Comparison of ENCODE assay signal across 8 mouse cellular contexts in genomic region chr6:103558894-103559225, GRCm38 (mm10). TPM values are rescaled to one million over a fixed set of nuclear protein-coding genes. Genes with fewer than 3 reads are reported as not detected.
DNase-seq lines count a peak whose midpoint lies in the region; ATAC-seq lines count a peak whose summit lies in the region.
"Had no signal": no experiment of that assay in that cellular context is flagged by ENCODE, and none has a peak within 500 bp of the region (broad histone marks: within the 10 kb centered on the region; RNA-seq: fewer than 3 reads in every experiment).

No protein-coding gene starts in this region.

- intact Hi-C loops in left cerebral cortex, postnatal 14 days (cut with DNase I): no loop called here

- peak overlapping the region; percentile 23 for H3K4me2 ChIP-seq in forebrain, embryonic 15.5 days (replicated peaks)

- DNase-seq in Muller cell, postnatal 12 days (ENCODE audit: inconsistent ontology term): peak; percentile 76
- peak; percentile 3 for DNase-seq in NIH3T3 (ENCODE audit: low read depth)
- DNase-seq in left cerebral cortex, postnatal 14 days (ENCODE audit: low spot score in 2 of 2): peak; percentile 64 to 76
- no peak for DNase-seq in ovary, postnatal 36 days (ENCODE audit: low spot score)

- ATAC-seq in forebrain, embryonic 15.5 days (replicated peaks): peak; percentile 85
- no peak for ATAC-seq in CD4-positive, CD25-positive, alpha-beta regulatory T cell, adult 4 months
- no peak for ATAC-seq in megakaryocyte, adult 5-6 weeks (ENCODE audit: poor library complexity, severe bottlenecking)

- WGBS in forebrain, embryonic 15.5 days: 11% methylated on average over 3 of the region's 3 CpGs

- H3K9ac ChIP-seq in forebrain, embryonic 15.5 days (replicated peaks): no peak overlapping the region

- H3K27me3 ChIP-seq in forebrain, embryonic 15.5 days: no peaks in the 10 kb centered on the region

- H3K4me3 ChIP-seq in forebrain, embryonic 15.5 days: no peak overlapping the region

- peaks cover 29% of the 10 kb centered on the region for H3K4me1 ChIP-seq in forebrain, embryonic 15.5 days

- H3K27ac ChIP-seq in forebrain, embryonic 15.5 days (replicated peaks): peak overlapping the region; percentile 81

- no peaks in the 10 kb centered on the region for H3K36me3 ChIP-seq in forebrain, embryonic 15.5 days

- no peaks in the 10 kb centered on the region for H3K9me3 ChIP-seq in forebrain, embryonic 15.5 days

RNA-seq across cellular contexts. Expression of gene Chl1, which starts 48.5 kb away (rescaled TPM):
- 95.5 and 96.9 TPM in 2 replicates for polyA plus RNA-seq in forebrain, embryonic 15.5 days (2015; fragmentation: Nextera tagmentation; extraction: Ambion mirVana)
- 100 to 1,000 TPM; 164 to 170 TPM for total RNA-seq in left cerebral cortex, postnatal 14 days (2021)
- polyA plus RNA-seq in CD4-positive, CD25-positive, alpha-beta regulatory T cell, adult 4 months (2017; shearing (Covaris generic)): under 1 TPM in 1 of 2 experiments, not detected in 1; 0.05 TPM
- not detected in 2 replicates for total RNA-seq in megakaryocyte, adult 5-6 weeks (2015)
- 0.07 and 0.08 TPM in 2 replicates for total RNA-seq in megakaryocyte, adult 5-6 weeks (2017)
- total RNA-seq: neutrophil, adult 5-6 weeks had no signal

Comparison
In these comparisons a context has a peak if more than half of its experiments do, and no peak if none do; other contexts are left out.
1. RNA of gene Chl1, which starts 48.5 kb away (total RNA-seq): 164 to 170 TPM in left cerebral cortex, postnatal 14 days; 0.07 to 0.08 TPM in megakaryocyte, adult 5-6 weeks; every median in the first group is over 100 times any median in the second.